Mouse (Mus musculus) ES-E14 (cell line): Measurements from ENCODE around the gene Atox1.

Experiments
- CHD2 ChIP-seq: IDR thresholded peaks from 2 replicates; pipeline ENCODE4 v1.6.1; 2014; ENCODE audit warnings: mild to moderate bottlenecking, low read depth, low read length, inconsistent platforms
- ZC3H11A ChIP-seq: IDR thresholded peaks from 2 replicates; pipeline ENCODE4 v1.6.1; 2012; ENCODE audit warnings: low read depth, mild to moderate bottlenecking, inconsistent platforms, low read length, borderline replicate concordance
- ZNF384 ChIP-seq: IDR thresholded peaks from 2 replicates; pipeline ENCODE4 v1.6.1; 2012; ENCODE audit warnings: low read depth, low read length, inconsistent platforms

- TF ChIP-seq ZC3H11A (no peak), ZNF384 (no peak), CHD2 (no peak)
These were observed 51.0 kb downstream of the Atox1 start for GRCm38 (mm10) chr11:55410005-55410404.
